Mouse (Mus musculus) adrenal gland, adult 18-20 months (tissue): ENCODE measurements around the gene Pmfbp1. TPM values are rescaled to one million over a fixed set of nuclear protein-coding genes. Genes with fewer than 3 reads are reported as not detected.

ENCODE experiments used
- DNase-seq, 2 experiments: peaks; one replicate each; pipeline ENCODE4 v3.0.0; 2021 to 2022; ENCODE audit warnings: low spot score in 2 of 2
- total RNA-seq, 2 experiments: library from RNA; stranded (reverse); gene quantifications; 1 replicate in 1 of 2; 2 replicates in 1 of 2; pipeline ENCODE4 v1.2.3; 2021

The Pmfbp1 gene
- total RNA-seq, 2 experiments from 2014 or later, result not detected

DNA sequence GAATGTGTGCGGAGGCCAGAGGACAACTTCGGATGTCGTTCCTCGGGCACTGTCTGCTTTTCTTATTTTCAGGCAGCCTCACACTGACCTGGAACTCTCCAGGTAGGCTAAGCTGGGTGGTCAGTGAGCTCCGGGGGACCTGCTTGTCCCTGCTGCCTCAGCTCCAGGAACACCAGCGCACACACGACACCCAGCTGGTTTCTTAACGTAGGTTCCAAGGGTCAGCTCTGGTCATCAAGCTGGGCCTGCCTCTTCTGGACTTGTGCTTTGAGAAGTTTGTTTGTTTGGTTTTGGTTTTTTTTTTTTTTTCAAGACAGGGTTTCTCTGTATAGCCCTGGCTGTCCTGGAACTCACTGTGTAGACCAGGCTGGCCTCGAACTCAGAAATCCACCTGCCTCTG is 97.1 kb downstream of the Pmfbp1 start:
- no peak for DNase-seq

DNA sequence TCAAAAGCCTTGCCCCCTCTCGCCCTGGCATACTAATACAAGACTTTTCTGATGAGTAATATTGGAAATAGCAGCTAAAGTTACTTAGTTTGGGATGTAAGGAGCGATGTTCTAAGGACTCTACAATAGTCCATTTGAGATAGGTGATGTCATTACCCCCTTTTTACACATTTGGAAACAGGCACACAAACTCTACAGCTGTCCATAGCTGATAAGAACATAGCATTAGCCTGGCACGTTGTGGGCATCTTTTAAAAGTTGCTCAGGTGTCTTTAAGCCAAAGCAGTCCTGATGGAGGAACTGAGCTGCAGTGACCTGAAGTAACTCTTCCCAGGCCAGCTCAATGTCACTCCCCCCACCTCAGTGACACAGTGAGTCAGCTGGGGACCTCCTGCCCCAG is 97.5 kb downstream of the Pmfbp1 start:
- no peak for DNase-seq

DNA sequence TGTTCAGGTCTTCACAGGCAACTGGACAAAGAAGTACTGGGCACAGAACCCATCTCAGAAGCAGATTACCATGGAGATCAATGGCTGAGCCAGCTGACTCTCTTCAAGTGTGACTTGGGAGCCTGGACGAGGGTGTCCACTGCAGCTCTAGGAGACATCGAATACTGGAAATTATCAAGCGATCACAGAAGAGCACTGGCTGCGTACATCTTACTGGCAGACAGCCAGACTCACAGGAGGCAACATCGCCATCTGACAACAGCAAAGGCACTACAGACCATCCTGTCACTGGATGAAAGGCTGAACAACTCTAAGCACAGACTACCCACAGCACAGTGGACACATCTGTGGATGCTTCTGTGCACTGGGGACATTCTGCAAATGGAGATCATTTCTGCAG is 98.3 kb downstream of the Pmfbp1 start:
- no peak for DNase-seq

Other genes with a start within 250 kb of the Pmfbp1 start
- gene Dhx38, start 71.8 kb downstream of the Pmfbp1 start, total RNA-seq, result 10 to 100 TPM; 22.4 to 24.7 TPM
- 1 to 10 TPM; 8.6 to 10.0 TPM for gene Txnl4b, start 71.9 kb downstream of the Pmfbp1 start, total RNA-seq
- gene Hp, start 85.1 kb downstream of the Pmfbp1 start, total RNA-seq, result 100 to 1,000 TPM in 1 of 2 experiments, 10 to 100 TPM in 1; 95.5 to 389 TPM
- 10 to 100 TPM; 17.6 to 17.9 TPM for gene Dhodh, start 114.6 kb downstream of the Pmfbp1 start, total RNA-seq
- under 1 TPM in 1 of 2 experiments, not detected in 1; 0.13 TPM for gene Pkd1l3, start 120.5 kb downstream of the Pmfbp1 start, total RNA-seq
- 10 to 100 TPM; 96.5 to 99.1 TPM for gene Ist1, start 199.2 kb downstream of the Pmfbp1 start, total RNA-seq
- 1 to 10 TPM; 7.7 to 8.2 TPM for gene Zfp821, start 211.5 kb downstream of the Pmfbp1 start, total RNA-seq
- gene Atxn1l, start 243.7 kb downstream of the Pmfbp1 start, total RNA-seq, result 10 to 100 TPM; 36.1 to 41.2 TPM